Mouse (Mus musculus): ENCODE measurements at regions not wholly inside any gene's neighbourhood (a gene's known extent, or its start where the extent isn't known, plus 50 kb on each side); places are given as distances from the start of the nearest gene placed in this dataset.

GRCm38 (mm10) chr8:50180682-50181081 is 1336.9 kb upstream of the Tenm3 start:
- H3K4me3 ChIP-seq: no peak overlapping the region
- no peaks in the 10 kb centered on the region for H3K27me3 ChIP-seq (ENCODE audit: control insufficient read depth, insufficient read depth, insufficient read length)
- no peak overlapping the region for H3K4me2 ChIP-seq (ENCODE audit: low read depth)
- TF ChIP-seq TCF12 (IDR thresholded peaks at IDR 0.05; ENCODE audit: insufficient read depth, poor library complexity, severe bottlenecking): no peak
- TF ChIP-seq POLR2A (IDR thresholded peaks at IDR 0.05; ENCODE audit: insufficient read length, low read depth): no peak
- TF ChIP-seq REST (IDR thresholded peaks at IDR 0.05; ENCODE audit: insufficient read depth, insufficient read length): no peak
- TF ChIP-seq MYOD1 (IDR thresholded peaks at IDR 0.05; ENCODE audit: control insufficient read depth in 1 of 3, insufficient read length in 2 of 3, low read depth in 2 of 3): no peak
- TF ChIP-seq USF1 (IDR thresholded peaks at IDR 0.05; ENCODE audit: low read depth): no peak
- no peak for TF ChIP-seq TCF3 (IDR thresholded peaks at IDR 0.05; ENCODE audit: insufficient read length, low read depth)
- TF ChIP-seq E2F4 (IDR thresholded peaks at IDR 0.05; ENCODE audit: insufficient read depth): no peak
- TF ChIP-seq POLR2AphosphoS2 (IDR thresholded peaks at IDR 0.05; ENCODE audit: insufficient read length, low read depth): no peak
- TF ChIP-seq CEBPB (IDR thresholded peaks at IDR 0.05; ENCODE audit: insufficient read depth, poor library complexity, severe bottlenecking): no peak
- no peak for TF ChIP-seq MYOG (IDR thresholded peaks at IDR 0.05; ENCODE audit: control insufficient read depth in 1 of 3, insufficient read depth in 1 of 3, insufficient read length in 2 of 3, low read depth in 2 of 3)
- TF ChIP-seq MAX (IDR thresholded peaks at IDR 0.05; ENCODE audit: low read depth): no peak
- no peak for TF ChIP-seq SRF (IDR thresholded peaks at IDR 0.05; ENCODE audit: control insufficient read depth, insufficient read length, low read depth)
- no peaks in the 10 kb centered on the region for H3K36me3 ChIP-seq (ENCODE audit: control insufficient read depth, insufficient read depth)
- no peak overlapping the region for H3ac ChIP-seq (ENCODE audit: control insufficient read depth, insufficient read length)
- H3K79me2 ChIP-seq (ENCODE audit: control insufficient read depth, insufficient read depth): no peaks in the 10 kb centered on the region

- Histone ChIP-seq H3K79me2 (ENCODE audit: control insufficient read depth, insufficient read depth) (no peaks in the 10 kb centered on the region), H3K4me2 (ENCODE audit: low read depth) (no peak overlapping the region), H3K4me3 (no peak overlapping the region), H3K27me3 (ENCODE audit: control insufficient read depth, insufficient read depth, insufficient read length) (no peaks in the 10 kb centered on the region), H3ac (ENCODE audit: control insufficient read depth, insufficient read length) (no peak overlapping the region), H3K36me3 (ENCODE audit: control insufficient read depth, insufficient read depth) (no peaks in the 10 kb centered on the region)
- no peak for TF ChIP-seq SRF (IDR thresholded peaks at IDR 0.05; ENCODE audit: control insufficient read depth, insufficient read length, low read depth)
- TF ChIP-seq POLR2AphosphoS2 (IDR thresholded peaks at IDR 0.05; ENCODE audit: insufficient read length, low read depth): no peak
- no peak for TF ChIP-seq USF1 (IDR thresholded peaks at IDR 0.05; ENCODE audit: low read depth)
- no peak for TF ChIP-seq MYOG (IDR thresholded peaks at IDR 0.05; ENCODE audit: control insufficient read depth in 1 of 3, insufficient read depth in 1 of 3, insufficient read length in 2 of 3, low read depth in 2 of 3)
- no peak for TF ChIP-seq TCF12 (IDR thresholded peaks at IDR 0.05; ENCODE audit: insufficient read depth, poor library complexity, severe bottlenecking)
- TF ChIP-seq MAX (IDR thresholded peaks at IDR 0.05; ENCODE audit: low read depth): no peak
- TF ChIP-seq REST (IDR thresholded peaks at IDR 0.05; ENCODE audit: insufficient read depth, insufficient read length): no peak
- TF ChIP-seq CEBPB (IDR thresholded peaks at IDR 0.05; ENCODE audit: insufficient read depth, poor library complexity, severe bottlenecking): no peak
- no peak for TF ChIP-seq E2F4 (IDR thresholded peaks at IDR 0.05; ENCODE audit: insufficient read depth)
- no peak for TF ChIP-seq MYOD1 (IDR thresholded peaks at IDR 0.05; ENCODE audit: control insufficient read depth in 1 of 3, insufficient read length in 2 of 3, low read depth in 2 of 3)
- TF ChIP-seq POLR2A (IDR thresholded peaks at IDR 0.05; ENCODE audit: insufficient read length, low read depth): no peak
- no peak for TF ChIP-seq TCF3 (IDR thresholded peaks at IDR 0.05; ENCODE audit: insufficient read length, low read depth)
Measured at GRCm38 (mm10) chr8:50164773-50165454, 1321.2 kb upstream of the Tenm3 start.

- H3K27me3 ChIP-seq (ENCODE audit: control insufficient read depth, insufficient read depth, insufficient read length): no peaks in the 10 kb centered on the region
- H3ac ChIP-seq (ENCODE audit: control insufficient read depth, insufficient read length): no peak overlapping the region
- no peak for TF ChIP-seq TCF3 (IDR thresholded peaks at IDR 0.05; ENCODE audit: insufficient read length, low read depth)
- no peak for TF ChIP-seq E2F4 (IDR thresholded peaks at IDR 0.05; ENCODE audit: insufficient read depth)
- no peak for TF ChIP-seq MAX (IDR thresholded peaks at IDR 0.05; ENCODE audit: low read depth)
- no peak for TF ChIP-seq CEBPB (IDR thresholded peaks at IDR 0.05; ENCODE audit: insufficient read depth, poor library complexity, severe bottlenecking)
- no peak for TF ChIP-seq MYOG (IDR thresholded peaks at IDR 0.05; ENCODE audit: control insufficient read depth in 1 of 3, insufficient read depth in 1 of 3, insufficient read length in 2 of 3, low read depth in 2 of 3)
- TF ChIP-seq REST (IDR thresholded peaks at IDR 0.05; ENCODE audit: insufficient read depth, insufficient read length): no peak
- no peak for TF ChIP-seq TCF12 (IDR thresholded peaks at IDR 0.05; ENCODE audit: insufficient read depth, poor library complexity, severe bottlenecking)
- TF ChIP-seq POLR2AphosphoS2 (IDR thresholded peaks at IDR 0.05; ENCODE audit: insufficient read length, low read depth): no peak
- no peak overlapping the region for H3K4me3 ChIP-seq
- no peak overlapping the region for H3K4me2 ChIP-seq (ENCODE audit: low read depth)
- H3K36me3 ChIP-seq (ENCODE audit: control insufficient read depth, insufficient read depth): no peaks in the 10 kb centered on the region
- no peaks in the 10 kb centered on the region for H3K79me2 ChIP-seq (ENCODE audit: control insufficient read depth, insufficient read depth)
Measured at GRCm38 (mm10) chr8:50161076-50161475, 1317.3 kb upstream of the Tenm3 start.

- H3K4me2 ChIP-seq (ENCODE audit: low read depth): no peak overlapping the region
- H3K4me3 ChIP-seq: no peak overlapping the region
- no peaks in the 10 kb centered on the region for H3K79me2 ChIP-seq (ENCODE audit: control insufficient read depth, insufficient read depth)
- H3ac ChIP-seq (ENCODE audit: control insufficient read depth, insufficient read length): no peak overlapping the region
- H3K27me3 ChIP-seq (ENCODE audit: control insufficient read depth, insufficient read depth, insufficient read length): no peaks in the 10 kb centered on the region
- H3K36me3 ChIP-seq (ENCODE audit: control insufficient read depth, insufficient read depth): no peaks in the 10 kb centered on the region
- no peak for TF ChIP-seq MAX (IDR thresholded peaks at IDR 0.05; ENCODE audit: low read depth)
- no peak for TF ChIP-seq E2F4 (IDR thresholded peaks at IDR 0.05; ENCODE audit: insufficient read depth)
- TF ChIP-seq TCF12 (IDR thresholded peaks at IDR 0.05; ENCODE audit: insufficient read depth, poor library complexity, severe bottlenecking): no peak
- TF ChIP-seq CEBPB (IDR thresholded peaks at IDR 0.05; ENCODE audit: insufficient read depth, poor library complexity, severe bottlenecking): no peak
- TF ChIP-seq MYOG (IDR thresholded peaks at IDR 0.05; ENCODE audit: control insufficient read depth in 1 of 3, insufficient read depth in 1 of 3, insufficient read length in 2 of 3, low read depth in 2 of 3): no peak
- no peak for TF ChIP-seq TCF3 (IDR thresholded peaks at IDR 0.05; ENCODE audit: insufficient read length, low read depth)
- no peak for TF ChIP-seq REST (IDR thresholded peaks at IDR 0.05; ENCODE audit: insufficient read depth, insufficient read length)
- no peak for TF ChIP-seq SRF (IDR thresholded peaks at IDR 0.05; ENCODE audit: control insufficient read depth, insufficient read length, low read depth)
- TF ChIP-seq USF1 (IDR thresholded peaks at IDR 0.05; ENCODE audit: low read depth): no peak
- TF ChIP-seq POLR2A (IDR thresholded peaks at IDR 0.05; ENCODE audit: insufficient read length, low read depth): no peak
Measured at GRCm38 (mm10) chr8:50160326-50160725, 1316.6 kb upstream of the Tenm3 start.
